Mouse (Mus musculus) megakaryocyte, embryonic 14.5 days (primary cell): ENCODE measurements around the gene Mrpl43.

Experiments used
- FLI1 ChIP-seq: IDR thresholded peaks from 2 replicates; pipeline ENCODE4 v1.6.1; 2012; ENCODE audit warnings: low read length, inconsistent platforms, mixed read lengths
- GATA1 ChIP-seq: IDR thresholded peaks from 3 replicates; pipeline ENCODE4 v1.6.1; 2012; ENCODE audit warnings: mixed read lengths, low read length, inconsistent platforms, borderline replicate concordance

GRCm38 (mm10) chr19:45030111-45030510, 23.9 kb upstream of the Mrpl43 start:
- no peak for TF ChIP-seq GATA1
- no peak for TF ChIP-seq FLI1
